Mouse (Mus musculus) urinary bladder, postnatal 10 days (tissue): ENCODE data around the gene Nanog.

Experiments used
- DNase-seq: peaks from one replicate; pipeline ENCODE4 v3.0.0; 2022; ENCODE audit warnings: low spot score

Nanog gene

DNA sequence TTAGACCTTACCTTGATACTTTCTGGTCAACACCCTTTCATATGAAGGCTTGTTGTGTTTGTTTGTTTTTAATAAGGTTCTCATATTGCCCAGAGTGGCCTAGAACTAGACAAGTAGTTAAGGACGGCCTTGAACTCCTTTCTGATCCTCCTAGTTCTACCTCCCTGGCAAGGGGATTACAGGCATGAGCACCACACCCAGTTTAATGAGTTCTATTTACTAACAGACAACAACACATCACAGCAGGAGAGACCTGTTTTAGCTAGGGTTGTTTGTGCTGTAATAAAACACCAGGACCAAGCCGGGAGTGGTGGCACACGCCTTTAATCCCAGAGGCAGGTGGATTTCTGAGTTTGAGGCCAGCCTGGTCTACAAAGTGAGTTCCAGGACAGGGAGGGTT lies 55.2 kb downstream of the Nanog start:
- no peak for DNase-seq

DNA sequence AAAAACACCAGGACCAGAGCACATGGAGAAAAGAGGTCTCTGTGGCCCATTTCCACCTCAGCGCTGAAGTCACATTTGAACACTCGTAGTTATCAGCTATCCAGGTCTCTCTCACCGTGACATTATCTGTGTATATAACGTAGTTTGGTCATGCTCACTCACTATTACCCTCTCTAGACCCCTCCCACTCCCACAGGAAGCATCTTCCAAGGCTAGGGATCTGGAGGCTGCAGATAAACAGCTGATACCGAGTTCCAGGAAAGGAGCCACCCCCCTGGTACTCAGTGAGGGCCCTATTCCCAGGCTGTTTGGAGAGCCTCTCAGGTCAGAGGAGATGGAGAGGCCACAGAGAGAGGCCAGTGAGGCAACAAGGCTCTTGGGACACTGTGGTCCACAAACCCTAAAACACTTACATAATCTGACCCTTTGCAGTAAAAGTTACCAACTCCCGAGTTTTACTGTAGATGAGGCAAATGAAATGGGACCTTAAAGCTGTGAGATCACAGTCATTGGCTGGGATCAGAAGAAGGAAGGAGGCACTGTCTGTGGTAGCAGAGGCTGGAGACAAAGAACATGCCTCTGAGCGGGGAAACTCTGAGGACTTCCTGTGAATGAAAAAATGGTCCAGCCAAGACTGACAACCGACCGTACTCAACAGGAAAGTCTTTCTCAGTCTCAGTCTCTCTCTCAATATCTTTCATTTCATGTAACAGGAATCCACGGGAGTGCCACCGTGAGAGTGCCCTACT lies 55.8 kb downstream of the Nanog start:
- DNase-seq = no peak

DNA sequence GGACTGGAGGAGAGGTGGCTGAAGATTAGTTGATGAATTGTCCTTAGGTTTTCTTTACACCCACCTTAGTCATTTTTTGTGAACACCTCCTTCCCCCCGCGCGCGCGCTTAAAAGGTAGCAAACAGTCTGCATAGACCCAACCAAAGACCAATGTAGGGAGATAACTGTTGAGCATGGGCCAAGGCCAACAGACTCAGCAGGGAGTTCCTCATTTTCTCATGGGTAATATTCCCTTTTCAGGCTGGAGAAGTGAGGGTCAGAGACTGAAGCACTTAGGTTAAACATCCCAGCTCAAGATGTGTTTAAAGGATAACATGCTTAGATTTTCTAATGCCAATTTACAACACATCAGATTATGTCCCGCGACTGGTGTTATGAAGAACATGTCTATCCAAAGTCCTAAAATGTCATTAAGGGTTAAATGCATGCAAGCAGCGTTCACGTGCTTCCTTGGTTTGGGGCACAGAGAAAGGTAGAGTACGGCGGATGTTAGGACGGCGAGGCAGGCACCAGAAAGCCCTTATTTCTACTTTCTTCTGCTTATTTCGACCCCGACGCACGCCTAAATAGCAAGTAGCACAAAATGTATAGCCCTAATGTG lies 56.7 kb downstream of the Nanog start:
- no peak for DNase-seq
